Mouse (Mus musculus): ENCODE measurements at regions not wholly inside any gene's neighbourhood (a gene's known extent, or its start where the extent isn't known, plus 50 kb on each side); places are given as distances from the start of the nearest gene placed in this dataset.
A peak's percentile ranks its signal among the peaks of the same experiment; 100 is the strongest.

- no peak for DNase-seq
Observed at GRCm38 (mm10) chr10:117496064-117497011, 116.5 kb upstream of the Cpsf6 start.

GRCm38 (mm10) chr10:117494171-117494701 is 114.4 kb upstream of the Cpsf6 start:
- no peak for DNase-seq

DNA sequence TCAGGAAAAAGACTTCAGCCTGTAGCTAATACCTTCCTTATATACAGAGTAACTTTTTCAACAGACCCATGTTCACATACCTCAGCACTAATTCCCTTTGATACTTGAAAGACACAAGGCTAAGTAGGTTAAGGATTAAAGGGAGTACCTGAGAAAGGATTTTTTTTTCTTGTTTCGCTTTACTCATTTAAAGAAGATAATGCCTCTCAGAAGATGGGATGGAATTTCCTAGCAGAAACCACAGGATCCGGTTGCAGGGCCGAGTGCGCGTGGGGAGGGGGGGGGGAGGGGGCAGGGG is 114.0 kb upstream of the Cpsf6 start:
- DNase-seq: no peak

DNA sequence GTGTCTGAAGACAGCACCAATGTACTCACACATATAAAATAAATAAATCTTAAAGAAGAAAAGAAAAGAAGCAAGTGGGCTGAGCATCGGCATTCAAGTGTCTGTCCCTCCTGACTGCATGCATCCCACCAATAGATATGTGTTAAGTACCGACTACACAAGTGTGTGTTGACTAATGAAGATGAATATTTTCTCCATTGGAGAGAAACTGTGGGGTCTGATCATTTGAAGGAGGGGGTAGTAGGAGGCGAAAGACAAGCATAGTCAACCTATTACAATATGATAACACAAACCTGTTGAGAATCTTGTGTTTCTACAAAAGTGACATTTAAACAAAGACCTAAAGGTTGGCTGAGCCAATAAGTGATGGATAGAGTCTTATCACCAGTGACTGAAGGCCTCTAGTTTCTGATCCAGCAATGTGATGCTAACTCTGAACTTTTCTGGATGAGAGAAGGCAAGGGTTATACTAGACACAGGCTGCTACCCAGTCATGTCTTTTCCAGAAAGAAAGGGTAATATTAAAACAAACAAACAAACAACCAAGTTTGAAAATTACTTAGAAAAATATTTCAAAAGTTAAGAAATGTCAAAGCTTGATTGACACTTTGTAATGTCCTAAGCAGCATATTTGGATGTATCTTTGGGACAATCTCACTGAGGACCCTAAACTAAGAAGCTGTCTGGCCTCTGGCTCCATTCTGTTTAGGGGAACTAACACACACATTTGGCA is 113.4 kb upstream of the Cpsf6 start:
- no peak for DNase-seq

GRCm38 (mm10) chr10:117492391-117492990 is 112.7 kb upstream of the Cpsf6 start:
- DNase-seq: no peak

DNA sequence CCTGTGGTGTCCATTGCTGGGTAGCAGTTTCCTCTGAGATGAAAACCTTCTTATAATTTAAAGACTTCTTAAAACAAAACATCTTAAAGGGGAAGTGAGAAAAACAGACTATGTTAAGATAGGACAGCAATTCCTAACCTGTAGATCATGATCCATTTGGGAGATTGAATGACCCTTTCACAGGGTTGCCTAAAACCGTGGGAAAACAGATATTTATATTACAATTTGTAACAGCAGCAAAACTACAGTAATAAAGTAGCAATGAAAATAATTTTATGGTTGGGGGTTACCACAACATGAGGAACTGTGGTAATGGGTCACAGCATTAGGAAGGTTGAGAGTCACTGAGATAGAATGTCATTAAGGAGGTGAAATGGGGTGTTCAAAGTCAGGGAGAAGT is 111.9 kb upstream of the Cpsf6 start:
- DNase-seq: no peak

DNA sequence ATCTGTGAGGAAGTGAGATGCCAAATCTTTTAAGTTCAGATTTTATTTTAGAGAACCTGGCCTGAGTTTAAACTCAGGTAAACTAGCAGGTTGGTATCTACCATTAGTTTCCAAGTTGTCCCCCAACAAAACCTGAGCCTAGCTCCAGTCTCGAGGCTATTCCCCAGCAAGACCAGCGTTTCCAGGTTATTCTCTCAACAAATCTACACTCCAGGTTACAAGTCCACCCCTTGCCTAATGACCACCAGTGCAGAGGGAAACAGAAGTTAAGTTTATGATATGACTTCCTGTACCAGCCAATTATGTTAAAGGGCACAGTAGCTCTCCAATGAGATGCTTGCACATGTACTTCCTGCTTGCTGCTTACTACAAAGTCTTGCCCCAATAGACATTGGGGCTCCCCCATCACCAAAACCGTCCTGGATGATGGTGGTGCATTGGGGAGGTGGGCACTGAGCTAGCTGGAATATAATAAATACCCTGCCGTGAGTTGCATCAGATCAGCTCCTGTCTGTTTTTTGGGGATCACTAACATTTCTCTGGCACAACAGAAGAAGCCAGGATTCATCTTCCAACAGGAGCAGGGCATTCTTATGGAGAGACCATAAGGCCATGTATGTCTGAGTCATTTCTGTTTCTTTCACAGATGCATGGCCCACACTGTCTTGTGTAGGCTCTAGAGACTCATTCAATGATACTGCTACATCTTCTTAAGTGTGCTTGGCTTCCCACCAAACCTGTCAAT is 111.2 kb upstream of the Cpsf6 start:
- DNase-seq: no peak

DNA sequence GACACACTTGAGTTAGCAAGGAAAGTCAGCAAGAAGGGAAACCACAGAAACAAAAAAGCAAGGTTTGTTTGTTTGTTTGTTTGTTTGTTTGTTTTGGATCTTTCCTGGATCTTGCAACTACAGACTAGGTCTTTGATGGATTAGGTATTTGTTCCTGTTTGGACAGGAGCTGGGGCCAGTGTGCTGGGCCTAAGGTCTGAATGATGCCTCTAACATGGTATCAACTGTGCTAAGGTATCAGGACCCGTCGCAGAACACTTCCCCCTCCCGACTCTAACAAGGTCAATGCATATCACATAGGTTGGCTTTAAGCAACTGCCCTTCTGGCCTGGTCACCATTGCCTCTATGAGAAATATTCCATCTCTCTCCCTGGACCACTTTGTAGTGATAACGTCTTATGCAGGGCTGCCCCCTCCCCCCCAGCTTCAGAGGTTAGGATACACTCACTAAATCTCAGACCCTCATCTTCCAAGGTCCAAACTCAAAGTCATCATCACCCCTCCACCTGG is 103.3 kb upstream of the Cpsf6 start:
- no peak for DNase-seq

DNA sequence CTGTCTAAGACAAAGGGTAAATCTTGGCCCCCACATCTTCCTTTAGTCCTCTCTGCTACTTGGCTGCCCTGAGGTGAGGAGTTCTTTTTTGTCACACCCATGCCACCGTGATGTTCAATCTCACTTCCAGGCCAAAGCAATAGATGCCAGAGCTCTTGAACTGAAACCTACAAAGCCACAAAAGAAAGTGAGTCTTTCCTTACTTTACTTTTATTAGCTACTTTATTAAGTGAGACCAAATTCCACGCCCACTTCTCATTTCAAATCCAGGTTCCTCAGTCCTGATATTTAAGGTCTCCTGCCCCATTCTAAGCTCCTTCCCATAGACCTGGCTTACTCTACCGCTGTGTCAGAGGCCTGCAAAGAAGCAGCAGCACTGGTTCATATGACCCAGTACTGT is 102.5 kb upstream of the Cpsf6 start:
- DNase-seq: no peak

GRCm38 (mm10) chr10:117481341-117481990 is 101.7 kb upstream of the Cpsf6 start:
- no peak for DNase-seq

GRCm38 (mm10) chr10:117480456-117480850 is 100.6 kb upstream of the Cpsf6 start:
- no peak for DNase-seq

DNA sequence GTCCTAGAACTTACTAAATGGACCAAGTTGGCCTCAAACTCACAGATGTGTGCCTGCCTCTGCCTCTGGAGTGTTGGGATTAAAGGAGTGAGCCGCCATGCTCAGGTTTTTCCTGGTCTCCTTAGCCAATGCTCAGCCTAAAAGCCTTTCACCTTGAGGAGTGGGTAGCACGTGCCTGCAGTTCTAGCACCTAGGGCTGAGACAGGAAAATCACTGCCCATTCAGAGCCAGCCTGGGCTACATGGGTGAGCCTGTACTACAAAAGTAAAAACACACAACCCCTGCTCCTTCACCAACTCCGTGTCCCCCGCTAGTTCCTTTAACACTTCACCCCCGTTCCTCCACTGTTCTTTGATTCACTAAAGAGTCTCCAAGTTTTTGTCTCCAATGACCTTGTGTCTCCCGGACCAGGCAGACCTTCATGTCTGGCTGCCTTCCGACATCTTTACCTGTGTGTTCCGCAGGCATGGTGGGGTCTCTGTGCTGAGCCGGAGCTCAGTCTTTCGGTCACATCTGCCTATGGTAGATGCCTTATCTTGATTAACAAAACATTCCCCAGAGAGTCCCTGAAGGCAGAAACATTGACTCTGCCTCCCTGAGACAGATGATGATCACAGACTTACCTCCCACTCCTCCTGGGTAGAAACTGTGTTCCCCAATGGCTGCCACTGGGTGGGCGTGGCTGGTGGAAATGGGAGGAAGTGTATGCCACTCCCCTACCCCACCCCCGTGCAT is 100.1 kb upstream of the Cpsf6 start:
- DNase-seq: no peak

- no peak for DNase-seq
Observed at GRCm38 (mm10) chr10:117478931-117479280, 99.1 kb upstream of the Cpsf6 start.

- peak; percentile 6 to 8 for DNase-seq
Observed at GRCm38 (mm10) chr10:117478202-117478930, 98.6 kb upstream of the Cpsf6 start.

DNA sequence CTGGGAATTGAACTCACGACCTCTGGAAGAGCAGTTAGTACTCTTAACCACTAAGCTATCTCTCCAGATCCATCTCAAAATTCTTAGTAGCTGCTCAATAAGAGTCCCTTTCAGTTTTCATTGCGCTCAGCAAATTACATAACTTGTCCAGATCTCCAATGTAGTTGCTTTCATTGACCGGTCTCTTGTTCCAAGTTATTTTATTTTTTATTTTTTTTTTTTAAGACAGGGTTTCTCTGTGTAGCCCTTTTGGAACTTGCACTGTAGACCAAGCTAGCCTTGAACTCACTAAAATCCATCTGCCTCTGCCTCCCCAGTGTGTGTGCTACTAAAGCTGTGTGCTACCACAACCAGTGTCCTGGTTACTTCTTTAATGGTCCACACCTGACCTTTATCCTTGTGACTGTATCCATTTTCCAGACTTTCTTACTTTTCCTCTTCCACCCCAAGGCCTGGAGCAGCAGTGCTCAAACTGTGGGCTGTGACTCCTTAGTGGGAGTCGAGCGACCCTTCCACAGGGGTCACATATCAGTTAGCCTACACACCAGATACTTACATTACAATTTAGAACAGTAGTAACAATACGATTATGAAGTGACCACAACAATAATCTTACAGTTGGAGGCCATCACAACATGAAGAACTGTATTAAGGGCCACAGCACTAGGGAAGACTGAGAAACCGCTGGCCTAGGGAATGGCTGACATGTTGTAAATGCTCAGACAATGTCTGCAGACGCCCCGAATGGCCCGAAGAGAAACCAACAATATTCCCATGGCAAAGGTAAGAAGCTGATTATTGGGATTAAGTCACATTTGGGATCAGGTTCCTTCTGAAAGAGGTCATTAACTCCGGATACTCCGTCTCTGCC is 97.8 kb upstream of the Cpsf6 start:
- no peak for DNase-seq

GRCm38 (mm10) chr10:117475086-117475945 is 95.5 kb upstream of the Cpsf6 start:
- DNase-seq: no peak

DNA sequence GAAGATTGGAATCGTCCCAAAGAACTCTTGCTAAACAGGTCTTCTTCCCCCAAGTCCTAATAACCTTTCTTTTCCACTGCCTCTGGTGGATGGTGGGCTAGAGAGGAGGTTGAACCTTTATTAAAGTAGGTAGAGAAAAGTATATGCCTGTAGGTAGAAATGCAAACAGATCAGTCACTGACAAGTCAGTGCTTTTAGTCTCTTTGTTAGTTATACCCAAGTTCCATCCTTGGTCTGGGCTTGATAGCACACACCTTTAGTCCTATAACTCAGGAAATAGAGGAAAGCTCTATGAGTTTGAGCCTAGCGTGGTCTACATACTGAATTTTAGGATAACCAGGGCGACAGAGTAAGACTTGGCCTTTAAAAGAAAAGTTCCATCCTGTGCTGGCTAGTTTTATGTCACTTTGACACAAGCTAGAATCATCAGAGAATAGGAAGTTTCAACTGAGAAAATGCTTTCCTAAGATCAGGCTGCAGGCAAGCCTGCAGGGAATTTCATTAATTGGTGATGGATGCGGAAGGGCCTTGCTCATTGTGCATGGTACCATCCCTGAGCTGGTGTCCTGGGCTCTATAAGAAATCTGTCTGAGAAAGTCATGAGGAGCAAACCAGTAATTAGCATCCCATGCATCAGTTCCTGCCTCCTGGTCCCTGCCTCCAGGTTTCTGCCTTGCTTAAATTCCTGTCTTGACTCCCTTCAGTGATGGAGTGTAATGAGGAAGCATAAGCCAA is 94.7 kb upstream of the Cpsf6 start:
- DNase-seq: no peak

GRCm38 (mm10) chr10:117473471-117473870 is 93.7 kb upstream of the Cpsf6 start:
- DNase-seq: no peak

Measured in cerebellum, adult 18-20 months (tissue).